Mouse (Mus musculus): ENCODE data around the gene Hnrnpll. TPM values are rescaled to one million over a fixed set of nuclear protein-coding genes. Genes with fewer than 3 reads are reported as not detected.

Hnrnpll gene
- polyA plus RNA-seq, 1 experiment from 2014 or later = 92.4 TPM

DNA sequence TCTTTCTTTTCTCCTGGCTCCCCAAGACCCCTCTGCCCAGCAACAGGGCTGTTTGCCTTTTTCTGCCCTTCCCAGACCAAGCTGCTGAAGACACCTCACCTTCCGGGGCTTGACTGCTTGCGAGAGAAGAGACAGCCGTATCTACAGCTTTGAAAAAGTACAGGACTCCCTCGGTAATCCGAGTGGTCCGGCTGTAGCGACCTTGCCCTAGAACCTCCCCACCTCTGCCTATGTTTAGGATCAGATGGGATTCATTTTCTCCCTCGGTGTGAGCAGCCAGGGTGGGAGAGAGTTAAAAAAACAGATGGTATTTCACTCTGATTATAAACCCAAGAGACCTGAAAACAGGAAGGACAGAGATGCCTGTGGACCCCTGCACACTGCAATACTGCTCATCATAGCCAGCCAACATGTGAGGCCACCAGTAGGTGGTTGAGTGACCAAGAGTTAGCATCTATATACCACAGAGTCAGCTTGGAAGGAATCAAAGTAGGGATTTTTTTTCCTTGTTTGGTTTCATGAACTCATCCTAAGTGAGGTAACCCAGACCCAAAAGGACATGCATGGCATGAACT lies 79.1 kb downstream of the Hnrnpll start:
- no peak for DNase-seq (ENCODE audit: low spot score)
- no peak overlapping the region for H3K4me3 ChIP-seq
- no peaks in the 10 kb centered on the region for H3K9me3 ChIP-seq
- 0 out of 2 replicates have a peak, but pooled peaks cover 4% of the 10 kb centered on the region for H3K27me3 ChIP-seq (ENCODE audit: insufficient read depth, poor library complexity, severe bottlenecking)
- H3K27ac ChIP-seq = 0 out of 2 replicates have a peak overlapping the region, but pooled peaks have one; percentile 6
- peaks cover 25% of the 10 kb centered on the region for H3K4me1 ChIP-seq (replicated peaks)
- no peaks in the 10 kb centered on the region for H3K36me3 ChIP-seq
- 60% methylated on average over 8 of the region's 8 CpGs for WGBS

DNA sequence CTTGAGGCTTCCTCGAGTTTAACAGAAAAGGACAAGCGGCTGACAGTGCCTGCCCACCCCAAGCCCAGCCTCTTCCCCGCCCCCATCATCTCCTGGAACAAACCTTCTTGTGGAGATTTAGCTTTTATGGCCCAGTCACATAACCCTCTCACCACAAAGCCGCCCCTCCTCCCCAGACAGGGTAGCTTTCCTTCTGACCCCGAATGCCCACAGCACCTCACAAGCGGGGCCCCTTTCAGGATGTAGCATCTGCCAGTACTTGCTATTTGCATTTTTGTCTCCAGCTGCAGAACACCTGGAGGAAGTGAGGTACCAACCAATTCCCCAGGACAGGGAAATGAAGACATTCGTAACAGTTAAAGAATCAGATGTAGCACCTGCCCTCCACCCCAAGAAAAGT lies 79.6 kb downstream of the Hnrnpll start:
- WGBS = 32% methylated on average over 7 of the region's 7 CpGs
- Histone ChIP-seq H3K4me3 (no peak overlapping the region), H3K27ac (peak overlapping the region; percentile 57), H3K9me3 (no peaks in the 10 kb centered on the region), H3K36me3 (no peaks in the 10 kb centered on the region), H3K27me3 (ENCODE audit: insufficient read depth, poor library complexity, severe bottlenecking) (0 out of 2 replicates have a peak, but pooled peaks cover 4% of the 10 kb centered on the region), H3K4me1 (replicated peaks) (peaks cover 25% of the 10 kb centered on the region)
- DNase-seq (ENCODE audit: low spot score) = no peak

DNA sequence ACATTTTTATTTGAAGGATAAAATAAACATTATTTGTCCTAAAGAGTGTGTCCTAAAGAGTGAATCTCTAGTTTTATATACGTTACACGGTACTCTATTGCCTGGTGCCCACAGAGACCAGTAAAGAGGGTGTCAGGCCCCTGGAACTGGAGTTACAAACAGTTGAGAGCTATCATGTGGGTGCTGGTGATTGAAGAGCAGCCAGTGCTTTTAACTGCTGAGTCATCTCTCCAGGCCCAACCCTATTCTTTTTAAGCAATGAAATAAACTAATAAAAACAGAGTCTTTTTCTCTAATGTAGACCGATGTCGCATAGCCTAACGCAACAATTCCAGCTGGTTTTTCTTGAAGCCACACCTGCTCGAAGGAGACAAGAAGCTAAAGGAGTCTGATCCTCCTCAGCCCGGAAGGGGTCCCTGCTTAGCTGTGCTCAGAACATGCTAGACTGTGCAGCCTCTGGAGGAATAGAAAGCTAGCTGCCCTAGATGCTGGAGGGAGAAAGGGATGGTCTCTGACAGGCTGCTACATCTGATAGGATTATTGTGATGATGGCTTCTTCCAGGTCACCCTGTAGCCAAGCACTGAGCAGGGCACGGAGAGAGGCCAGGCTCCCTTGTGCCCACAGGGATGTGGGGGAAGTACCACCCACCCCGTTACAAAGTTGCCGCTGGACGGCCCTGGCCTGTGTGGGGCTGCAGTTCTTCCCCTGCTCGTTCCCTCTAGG lies 80.2 kb downstream of the Hnrnpll start:
- peaks cover 5% of the 10 kb centered on the region; the same call in 1 of the 2 replicates for H3K27me3 ChIP-seq (ENCODE audit: insufficient read depth, poor library complexity, severe bottlenecking)
- H3K36me3 ChIP-seq = no peaks in the 10 kb centered on the region
- no peak for DNase-seq (ENCODE audit: low spot score)
- no peaks in the 10 kb centered on the region for H3K9me3 ChIP-seq
- H3K27ac ChIP-seq = peak overlapping the region; percentile 57
- H3K4me3 ChIP-seq = no peak overlapping the region
- 66% methylated on average over 12 of the region's 12 CpGs for WGBS
- peaks cover 25% of the 10 kb centered on the region for H3K4me1 ChIP-seq (replicated peaks)

DNA sequence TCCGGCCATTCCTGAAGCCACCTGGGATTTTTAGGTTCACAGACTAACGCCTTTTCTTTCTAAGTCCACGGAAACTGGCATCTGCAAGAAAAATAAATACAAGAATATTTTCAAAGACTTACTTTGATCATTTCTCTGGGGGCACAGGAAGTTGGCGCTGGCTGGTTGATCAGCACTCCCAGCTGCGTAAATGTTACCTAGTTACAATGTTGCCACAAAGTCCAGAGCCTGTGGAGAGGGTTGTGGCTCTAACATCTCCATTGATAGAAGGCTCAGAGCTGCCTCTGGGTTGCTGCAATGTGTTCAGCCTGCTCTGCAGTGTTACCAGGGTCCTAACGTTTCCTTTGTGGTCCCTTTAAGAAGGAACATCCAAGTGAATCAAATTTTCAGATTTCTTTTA lies 80.8 kb downstream of the Hnrnpll start:
- H3K4me3 ChIP-seq = no peak overlapping the region
- H3K9me3 ChIP-seq = no peaks in the 10 kb centered on the region
- no peak overlapping the region for H3K27ac ChIP-seq
- peaks cover 29% of the 10 kb centered on the region for H3K4me1 ChIP-seq (replicated peaks)
- H3K27me3 ChIP-seq (ENCODE audit: insufficient read depth, poor library complexity, severe bottlenecking) = peaks cover 9% of the 10 kb centered on the region; the same call in 1 of the 2 replicates
- H3K36me3 ChIP-seq = no peaks in the 10 kb centered on the region
- DNase-seq (ENCODE audit: low spot score) = no peak
- 68% methylated on average over 6 of the region's 6 CpGs for WGBS

DNA sequence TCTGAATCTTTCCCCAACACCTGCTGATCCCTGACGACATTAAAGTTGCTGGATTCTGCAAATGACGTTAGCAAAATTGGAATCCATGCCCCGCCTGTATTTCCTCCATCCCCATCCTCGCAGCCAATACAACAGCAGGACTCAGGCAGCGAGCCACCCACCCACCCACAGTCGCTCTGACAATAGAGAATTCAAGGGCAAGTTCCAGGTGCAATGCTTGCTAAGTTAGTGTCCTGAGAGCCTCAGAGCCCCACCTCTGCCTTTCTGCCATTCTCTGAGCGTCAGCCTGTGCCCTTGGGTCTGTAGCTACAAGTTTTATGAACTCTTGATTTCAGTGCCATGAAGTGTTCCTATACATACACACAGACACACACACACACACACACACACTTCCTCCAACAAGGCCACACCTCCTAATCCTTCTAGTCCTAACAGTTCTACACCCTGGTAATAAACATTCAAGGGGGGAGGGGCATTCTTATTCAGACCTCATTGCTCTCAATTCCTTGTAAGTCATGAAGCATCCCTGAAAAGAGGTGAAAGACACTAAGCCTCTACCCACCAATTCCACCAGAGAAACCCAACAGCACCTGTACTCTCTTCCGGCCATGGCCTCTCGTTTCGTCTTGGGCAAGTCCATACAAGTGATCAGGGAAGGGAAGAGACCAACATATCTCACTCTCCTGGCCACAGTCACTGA lies 81.6 kb downstream of the Hnrnpll start:
- no peak for DNase-seq (ENCODE audit: low spot score)
- Histone ChIP-seq H3K4me1 (replicated peaks) (peaks cover 37% of the 10 kb centered on the region), H3K27ac (no peak overlapping the region), H3K9me3 (no peaks in the 10 kb centered on the region), H3K27me3 (ENCODE audit: insufficient read depth, poor library complexity, severe bottlenecking) (peaks cover 10% of the 10 kb centered on the region; the same call in 1 of the 2 replicates), H3K4me3 (no peak overlapping the region), H3K36me3 (no peaks in the 10 kb centered on the region)
- WGBS = 80% methylated on average over 10 of the region's 10 CpGs

Other genes with a start within 250 kb of the Hnrnpll start
- gene Atl2, start 166.2 kb downstream of the Hnrnpll start, polyA plus RNA-seq (2016; fragmentation: Nextera tagmentation; extraction: Ambion mirVana) = 31.5 and 38.7 TPM in 2 replicates
- 8.4 and 10.2 TPM in 2 replicates for gene Galm, start 65.1 kb upstream of the Hnrnpll start, polyA plus RNA-seq (2016; fragmentation: Nextera tagmentation; extraction: Ambion mirVana)
- gene Srsf7, start 145.0 kb upstream of the Hnrnpll start, polyA plus RNA-seq (2016; fragmentation: Nextera tagmentation; extraction: Ambion mirVana) = 651 and 806 TPM in 2 replicates
- 0.16 TPM in 2 replicates for gene Ttc39d, start 145.1 kb upstream of the Hnrnpll start, polyA plus RNA-seq (2016; fragmentation: Nextera tagmentation; extraction: Ambion mirVana)
- 38.2 and 53.9 TPM in 2 replicates for gene Gemin6, start 162.1 kb upstream of the Hnrnpll start, polyA plus RNA-seq (2016; fragmentation: Nextera tagmentation; extraction: Ambion mirVana)
- gene Morn2, start 227.9 kb upstream of the Hnrnpll start, polyA plus RNA-seq (2016; fragmentation: Nextera tagmentation; extraction: Ambion mirVana) = 28.0 and 34.5 TPM in 2 replicates
- gene Dhx57, start 228.1 kb upstream of the Hnrnpll start, polyA plus RNA-seq (2016; fragmentation: Nextera tagmentation; extraction: Ambion mirVana) = 17.0 and 20.3 TPM in 2 replicates
- 0.43 and 1.7 TPM in 2 replicates for gene Arhgef33, start 245.1 kb upstream of the Hnrnpll start, polyA plus RNA-seq (2016; fragmentation: Nextera tagmentation; extraction: Ambion mirVana)